Mouse (Mus musculus) spleen, adult 18-20 months (tissue): Measurements from ENCODE around the gene Shc4.

Experiments
- DNase-seq, 2 experiments: peaks; one replicate each; pipeline ENCODE4 v3.0.0; 2022; ENCODE audit warnings: mixed read lengths in 2 of 2

Gene Shc4

DNA sequence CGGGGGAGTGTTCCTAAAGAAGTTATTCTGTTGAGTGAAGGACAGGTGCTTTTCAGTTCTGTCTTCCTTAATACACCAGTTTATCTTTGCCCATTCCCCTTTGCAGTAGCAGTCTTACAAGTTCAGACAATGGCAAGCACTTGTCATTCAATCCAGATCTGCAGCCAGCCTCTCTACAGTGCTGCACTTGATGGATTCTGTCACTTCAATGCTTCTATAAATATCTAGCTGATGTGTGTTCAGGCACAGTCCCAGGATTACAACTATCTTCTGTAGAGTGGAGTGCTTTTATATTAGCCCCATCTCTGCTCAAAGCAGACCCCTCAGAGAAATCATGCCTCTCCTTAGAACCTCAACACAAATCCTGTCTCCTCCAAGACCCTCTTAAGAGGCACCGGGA, 93.9 kb downstream of the Shc4 start:
- no peak for DNase-seq

DNA sequence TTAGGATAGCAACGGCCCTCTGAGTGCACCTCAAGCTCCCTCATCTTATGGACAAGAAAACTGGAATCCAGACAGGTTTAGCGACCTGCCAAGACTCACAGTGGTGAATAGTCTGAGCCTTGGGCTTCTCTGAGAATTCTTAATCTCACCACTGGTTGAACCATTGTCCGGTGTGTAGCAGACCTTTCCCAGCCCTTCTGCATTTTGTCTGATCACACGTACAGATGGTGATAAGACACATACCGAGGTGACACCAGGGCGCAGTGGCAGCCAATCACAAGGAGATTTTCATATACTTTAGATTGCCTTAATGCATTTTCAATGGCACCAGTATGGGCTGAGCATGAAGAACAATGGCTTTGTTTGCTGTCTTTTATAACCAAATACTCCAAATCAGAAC, 95.5 kb downstream of the Shc4 start:
- no peak for DNase-seq

DNA sequence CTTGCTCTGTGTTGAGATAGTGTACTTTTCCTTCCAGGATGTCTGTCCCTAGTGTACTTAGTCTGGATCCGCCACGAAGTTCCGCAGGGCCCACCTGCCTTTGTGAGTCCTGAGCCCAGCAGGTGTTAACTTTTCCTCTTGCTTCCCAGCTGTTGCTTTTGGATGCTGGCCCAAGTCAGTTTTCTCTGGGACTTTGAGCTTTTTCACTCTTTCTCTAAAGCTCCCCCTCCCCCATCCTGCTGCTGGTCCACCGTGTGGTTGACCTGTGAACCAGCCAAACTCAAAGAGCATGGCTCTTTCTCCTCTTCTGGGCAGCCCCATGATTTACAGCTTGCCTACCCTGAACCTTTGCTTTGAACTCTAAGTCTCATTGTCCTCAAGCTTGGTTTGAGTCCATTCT, 97.4 kb downstream of the Shc4 start:
- no peak for DNase-seq

DNA sequence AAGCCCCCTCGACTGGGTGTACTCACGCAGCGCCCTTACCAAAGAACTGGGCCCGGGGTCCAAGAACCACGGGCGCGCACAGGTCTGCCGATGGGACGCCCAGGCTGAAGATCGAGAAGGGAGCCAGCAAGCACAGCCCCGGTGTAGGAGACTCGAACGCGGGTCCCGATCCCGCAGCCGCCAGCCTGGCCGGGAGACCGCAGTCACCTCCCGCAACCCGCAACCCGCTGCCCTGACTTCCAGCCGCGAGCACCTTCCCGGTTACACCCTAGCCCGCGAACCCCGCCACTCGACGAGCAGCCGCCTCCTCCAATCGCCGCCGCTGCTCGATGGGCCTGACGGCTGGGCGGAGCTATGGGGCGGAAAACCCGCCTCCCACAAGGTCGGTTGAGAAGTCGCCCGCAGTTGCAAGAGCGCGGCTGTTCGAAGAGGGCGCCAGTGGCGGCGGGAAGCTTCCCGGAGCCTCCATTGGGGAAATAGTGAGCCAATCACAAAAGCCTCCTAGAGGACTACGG, 99.1 kb downstream of the Shc4 start, which contains the start of gene Cep152:
Gene Cep152, minus strand, starts transcription at position 277 of the 515 bp plus-strand sequence.
- DNase-seq, result peak; percentile 93 to 96

DNA sequence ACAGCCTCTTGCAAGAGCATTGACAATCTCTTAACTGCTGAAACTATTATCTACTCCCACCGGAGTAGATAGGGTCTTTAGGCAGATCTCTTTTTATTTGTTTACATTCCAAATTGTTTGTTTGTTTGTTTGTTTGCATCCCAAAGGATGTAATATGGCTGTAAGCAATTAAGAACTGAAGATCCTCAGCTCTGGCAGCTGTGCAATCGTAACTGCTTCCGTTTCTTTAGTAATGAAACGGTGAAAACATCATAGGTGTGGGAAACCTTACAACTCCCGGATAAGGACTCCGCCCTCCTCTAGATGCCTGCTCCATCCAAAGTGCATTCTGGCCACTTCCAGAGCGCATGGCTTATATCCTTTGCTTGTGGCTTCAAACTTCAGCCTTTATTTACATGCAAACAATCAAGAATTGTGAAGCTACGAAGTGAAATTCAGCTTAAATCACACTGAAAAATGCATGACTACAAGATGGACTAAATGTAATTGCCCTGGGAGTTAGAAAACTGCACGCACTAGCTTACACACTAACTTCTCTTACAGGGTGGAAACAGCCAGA, 99.7 kb downstream of the Shc4 start:
- DNase-seq, result no peak

DNA sequence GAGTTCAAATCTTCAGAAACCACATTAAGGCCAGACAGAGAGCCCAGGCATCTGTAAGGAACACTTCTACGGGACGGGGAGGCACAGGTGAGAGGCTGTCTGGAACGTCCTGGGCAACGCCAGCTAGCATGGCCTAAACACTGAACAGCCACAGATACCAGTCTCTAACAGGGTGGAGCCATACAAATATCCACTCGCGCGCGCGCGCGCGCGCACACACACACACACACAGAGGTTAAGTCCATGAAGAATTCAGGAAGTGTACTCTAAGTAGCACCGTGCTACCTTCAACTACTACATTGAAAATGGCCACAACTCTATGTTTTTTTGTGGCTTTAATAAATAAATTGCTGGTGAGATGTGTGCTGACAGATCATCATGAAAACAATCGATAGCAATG, 100.7 kb downstream of the Shc4 start:
- DNase-seq, result no peak

DNA sequence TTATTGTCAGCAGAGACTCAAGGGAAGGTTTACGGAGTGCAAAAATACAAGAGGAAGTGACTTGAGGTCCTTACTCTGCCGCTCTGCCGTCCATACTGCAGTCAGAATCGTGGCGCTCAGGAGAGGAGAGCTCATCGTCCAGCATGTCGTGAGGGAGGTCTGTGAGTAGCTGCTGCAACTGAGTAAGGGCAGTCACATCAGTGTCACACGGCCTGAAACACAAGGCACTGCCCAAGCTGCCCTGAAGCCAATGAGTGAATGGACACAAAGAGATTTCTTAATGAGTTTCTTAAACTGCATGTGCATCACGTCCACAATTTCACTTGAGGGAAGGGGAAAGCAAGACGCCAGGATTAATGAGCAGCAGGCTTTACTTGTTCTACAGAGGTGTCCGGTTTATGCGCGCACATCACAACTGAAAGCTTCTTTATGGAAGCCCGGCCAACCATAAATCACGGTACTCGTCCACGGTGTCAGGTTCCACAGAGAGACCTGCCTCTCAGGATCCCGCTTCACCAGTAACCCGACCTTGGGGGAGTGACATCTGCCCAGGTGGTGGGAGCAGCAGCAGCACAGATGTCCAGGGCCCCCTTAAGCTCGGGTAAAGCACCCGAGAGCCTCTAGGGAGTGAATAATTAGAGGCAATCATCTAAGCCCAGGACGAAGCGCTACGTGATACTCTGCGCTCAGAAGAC, 103.6 kb downstream of the Shc4 start:
- DNase-seq, result no peak

DNA sequence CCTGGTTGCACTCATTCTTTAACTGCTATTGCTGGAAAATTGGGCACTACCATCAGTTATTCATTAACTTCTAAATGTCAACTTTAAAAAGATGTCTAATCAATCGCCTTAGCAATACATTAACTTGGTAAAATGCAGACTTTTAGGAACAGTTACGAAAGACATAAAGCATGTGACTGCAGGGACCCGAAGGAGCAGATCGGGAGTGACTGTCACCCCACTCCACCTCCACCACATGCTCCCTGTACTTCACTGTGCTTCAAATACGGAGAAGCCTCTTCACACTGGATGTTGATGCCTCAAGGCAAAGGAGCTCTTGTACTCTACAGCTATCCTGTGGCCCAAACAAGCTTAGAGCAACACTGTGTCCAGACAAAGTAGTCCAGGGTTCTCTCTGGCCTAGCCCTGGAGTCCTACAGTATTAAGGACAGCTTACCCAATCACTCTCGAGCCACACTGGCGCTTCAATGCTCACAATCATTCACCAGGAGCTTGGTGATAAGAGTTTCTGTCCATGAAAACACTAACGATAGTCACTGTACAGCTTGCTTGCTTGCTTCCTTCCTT, 108.0 kb downstream of the Shc4 start:
- no peak for DNase-seq

DNA sequence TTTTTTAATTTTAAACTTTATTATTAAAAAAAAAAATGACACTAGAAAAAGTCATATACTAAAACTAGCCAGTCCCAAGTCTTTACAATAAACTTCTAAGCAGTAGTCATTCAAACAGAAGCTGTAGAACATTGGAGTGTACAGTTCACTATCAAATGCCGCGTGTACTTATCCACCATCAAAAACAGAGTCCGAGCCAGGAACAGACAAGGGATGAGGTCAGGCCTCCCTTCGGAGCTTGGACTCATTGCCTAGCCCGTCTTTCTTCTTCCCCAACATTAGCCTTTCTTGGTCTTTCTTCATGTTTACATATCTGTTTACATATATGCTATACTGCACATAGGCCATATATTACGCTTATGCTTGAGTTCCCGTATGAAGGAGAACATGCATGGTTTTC, 108.5 kb downstream of the Shc4 start:
- DNase-seq, result no peak

DNA sequence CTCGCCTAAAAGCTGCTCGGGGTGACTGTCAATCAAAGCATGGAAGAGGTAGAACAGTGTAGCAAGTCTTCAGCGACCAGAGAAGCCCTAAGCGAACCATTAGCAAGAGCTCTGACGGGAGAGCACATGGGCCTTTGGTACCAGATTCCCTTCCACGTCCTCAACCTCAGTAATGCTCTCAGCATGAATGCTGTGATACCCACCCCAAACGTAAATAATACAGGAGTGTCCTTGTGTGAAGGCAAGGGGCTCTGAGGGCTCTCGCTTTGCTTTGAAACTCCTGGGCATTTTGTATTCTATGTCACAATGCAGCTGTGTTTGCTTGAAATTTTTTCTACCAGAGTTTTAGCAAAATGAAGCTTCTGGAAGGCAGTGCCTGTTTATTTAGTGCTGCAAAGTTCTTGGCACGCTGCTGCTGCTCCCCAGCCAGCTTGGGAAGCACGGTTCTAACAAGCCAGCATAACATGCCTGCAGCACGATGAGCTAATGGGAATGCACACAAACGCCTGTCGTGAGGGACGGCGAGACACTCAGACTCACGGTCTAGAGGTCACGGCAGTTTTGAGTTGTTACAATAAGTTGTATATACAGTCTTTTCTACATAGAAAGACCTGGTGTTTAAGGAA, 117.6 kb downstream of the Shc4 start:
- no peak for DNase-seq

DNA sequence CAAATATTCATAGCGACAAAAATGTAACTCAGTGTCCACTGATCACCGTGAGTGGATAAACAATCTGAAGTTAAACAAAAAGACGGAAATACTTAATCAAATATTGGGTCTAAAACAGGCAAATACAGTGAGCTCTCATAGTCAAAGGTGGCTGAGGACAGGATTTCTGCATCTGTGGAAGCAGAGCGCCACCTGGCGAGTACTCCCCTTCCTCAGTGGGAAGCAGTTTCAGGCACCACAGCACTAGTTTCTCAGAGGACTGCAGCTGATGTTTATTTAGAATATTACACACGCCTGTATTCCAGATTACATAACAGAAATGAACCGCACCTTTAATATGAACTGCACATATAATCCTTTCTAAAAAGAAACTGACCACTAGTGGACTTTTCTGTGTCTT, 119.3 kb downstream of the Shc4 start:
- DNase-seq, result peak in 1 of 2 experiments; percentile 19

DNA sequence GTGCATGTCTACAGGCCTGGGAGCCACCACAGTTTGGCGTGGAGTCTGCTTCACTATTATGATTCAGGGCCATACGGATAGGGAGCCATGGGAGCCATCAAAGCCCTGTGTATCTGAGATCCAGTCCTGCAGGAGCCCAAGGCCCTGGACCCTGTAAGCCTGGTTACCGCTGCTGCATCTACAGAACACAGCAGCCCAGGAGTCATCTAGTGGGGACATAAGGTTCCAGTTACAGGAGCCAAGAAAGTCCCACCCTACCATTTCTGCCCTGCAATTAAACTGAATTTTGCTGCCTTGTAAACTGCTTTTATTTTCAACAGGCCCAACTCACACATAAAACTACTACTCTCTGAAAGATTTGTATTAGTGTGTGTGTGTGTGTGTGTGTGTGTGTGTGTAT, 121.0 kb downstream of the Shc4 start:
- no peak for DNase-seq

DNA sequence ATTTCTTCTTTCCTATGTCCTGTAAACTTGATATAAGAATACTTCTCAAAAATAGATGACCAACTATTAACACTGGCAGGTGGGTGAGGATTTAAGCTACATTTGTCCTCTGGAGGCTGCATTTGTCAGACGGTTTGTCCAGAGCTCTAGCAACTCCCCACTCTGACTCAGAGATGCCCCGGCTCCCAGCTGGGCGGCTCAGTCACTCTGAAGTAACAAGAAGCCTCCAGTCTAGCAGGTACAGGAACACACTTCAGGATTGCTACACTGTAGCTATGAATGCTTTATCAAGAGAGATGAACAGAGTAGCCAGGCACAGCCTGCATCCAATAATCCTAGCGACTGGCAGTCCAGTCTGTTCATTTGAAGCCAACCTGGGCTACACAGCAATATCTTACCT, 125.0 kb downstream of the Shc4 start:
- DNase-seq, result no peak

DNA sequence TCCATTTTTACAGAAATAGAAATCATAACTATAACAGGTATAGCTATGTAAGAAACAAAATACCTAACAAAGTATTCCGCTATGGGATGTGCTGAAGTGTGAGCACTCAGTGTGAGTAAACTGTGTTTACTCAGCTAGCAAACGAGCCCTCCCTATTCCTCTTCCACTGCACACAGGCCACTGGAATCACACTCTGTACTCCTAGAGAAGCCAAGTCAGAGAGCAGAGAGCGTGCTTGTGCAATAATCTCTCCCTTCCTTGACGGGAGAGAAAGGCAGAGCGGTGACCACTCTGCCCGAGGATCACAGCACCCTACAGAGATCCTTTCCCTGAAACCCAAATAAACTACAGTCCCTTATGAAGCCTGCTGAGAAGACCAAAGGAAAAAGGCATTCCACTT, 125.7 kb downstream of the Shc4 start:
- no peak for DNase-seq

DNA sequence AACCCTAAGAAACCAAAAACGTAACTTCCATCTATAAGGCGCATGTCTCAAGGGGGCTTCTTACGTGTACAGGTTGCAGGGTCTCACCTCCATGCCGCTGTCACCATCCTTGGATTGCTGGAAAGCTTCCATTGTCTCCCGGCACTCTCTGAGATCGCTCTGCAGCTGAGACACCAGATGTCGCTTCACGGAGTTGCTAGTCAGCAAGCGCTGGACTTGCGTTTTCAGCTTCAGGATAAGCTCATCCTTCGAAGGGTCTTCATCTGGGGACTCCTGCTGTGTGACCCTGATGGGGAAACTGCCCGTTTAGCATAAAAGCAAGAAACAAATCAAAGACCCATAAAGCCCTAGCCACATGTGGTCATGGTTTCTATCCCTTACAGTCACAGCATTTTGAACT, 129.2 kb downstream of the Shc4 start:
- DNase-seq, result no peak

DNA sequence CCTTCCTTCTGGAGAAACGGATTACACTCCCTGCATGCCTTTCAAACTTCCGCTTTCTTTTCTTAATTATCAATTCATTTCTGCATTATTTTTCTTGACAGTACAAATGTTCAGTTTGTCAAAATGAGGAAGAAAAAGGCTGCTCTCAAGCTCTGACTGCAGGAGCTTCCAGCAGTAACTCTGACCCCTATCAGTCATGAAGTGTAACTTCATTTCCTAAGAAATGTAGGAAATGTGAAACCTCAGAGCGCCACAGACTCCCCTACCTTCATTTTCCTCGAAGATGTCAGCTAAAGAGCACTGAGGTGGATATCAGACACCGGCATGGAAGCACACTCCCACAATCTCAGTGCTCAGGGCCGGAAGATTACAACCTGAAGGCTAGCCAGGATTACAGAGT, 129.9 kb downstream of the Shc4 start:
- DNase-seq, result no peak

DNA sequence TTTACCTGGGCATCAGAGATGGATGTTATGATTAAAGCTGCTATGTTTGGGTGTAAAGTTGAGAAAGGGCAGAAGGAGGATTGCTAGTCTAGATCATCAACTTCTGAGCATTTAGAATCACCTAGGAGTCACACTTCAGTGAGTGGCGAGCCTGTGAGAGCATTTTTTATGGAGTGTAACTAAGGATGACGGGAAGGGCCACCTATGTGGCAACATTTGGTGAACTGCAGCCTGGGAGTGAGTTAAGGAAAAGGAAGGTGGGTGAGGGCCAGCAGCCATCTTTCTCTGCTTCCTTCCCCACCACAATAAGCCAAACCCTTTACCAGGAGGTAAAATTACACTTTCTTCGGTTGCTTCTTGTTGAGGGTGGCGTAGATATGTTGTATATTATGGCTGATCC, 132.1 kb downstream of the Shc4 start:
- no peak for DNase-seq

DNA sequence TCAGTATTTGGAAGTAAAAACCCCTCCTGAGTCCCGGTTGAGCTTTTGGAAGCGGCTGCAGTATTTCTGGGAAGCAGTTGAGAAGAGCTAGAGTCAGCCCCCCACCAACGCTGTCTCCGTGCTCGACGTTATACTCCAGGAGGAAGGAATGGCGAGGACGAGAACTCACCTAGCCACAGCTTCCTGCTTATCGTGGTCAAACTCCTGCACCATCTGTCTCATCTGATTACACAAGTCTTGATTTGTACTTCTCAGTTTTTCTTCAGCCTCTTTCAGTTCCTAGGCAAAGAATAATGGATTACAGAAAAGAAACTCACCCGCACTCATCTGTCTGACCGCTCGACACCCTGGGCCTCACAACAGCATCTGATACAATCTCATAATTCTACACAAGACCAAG, 134.7 kb downstream of the Shc4 start:
- DNase-seq, result no peak

DNA sequence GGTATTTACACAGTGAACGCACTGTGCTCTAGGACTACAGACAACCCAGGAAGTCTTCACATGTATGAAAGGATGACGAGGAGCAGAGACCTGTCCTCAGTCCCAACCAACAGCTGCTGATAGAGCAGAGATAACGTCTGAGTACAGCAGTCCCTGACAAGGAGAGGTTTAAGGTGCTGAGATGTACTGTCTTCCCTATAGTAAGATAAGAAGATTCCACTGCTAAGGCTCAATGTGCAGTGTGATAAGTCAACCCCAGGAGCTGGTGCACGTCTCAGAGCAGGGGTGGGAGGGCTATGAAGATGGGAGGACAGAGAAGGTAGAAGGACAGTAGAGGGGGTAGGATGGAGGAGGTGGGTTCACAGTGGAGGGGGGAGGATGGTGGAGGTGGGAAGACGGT, 142.9 kb downstream of the Shc4 start:
- no peak for DNase-seq

DNA sequence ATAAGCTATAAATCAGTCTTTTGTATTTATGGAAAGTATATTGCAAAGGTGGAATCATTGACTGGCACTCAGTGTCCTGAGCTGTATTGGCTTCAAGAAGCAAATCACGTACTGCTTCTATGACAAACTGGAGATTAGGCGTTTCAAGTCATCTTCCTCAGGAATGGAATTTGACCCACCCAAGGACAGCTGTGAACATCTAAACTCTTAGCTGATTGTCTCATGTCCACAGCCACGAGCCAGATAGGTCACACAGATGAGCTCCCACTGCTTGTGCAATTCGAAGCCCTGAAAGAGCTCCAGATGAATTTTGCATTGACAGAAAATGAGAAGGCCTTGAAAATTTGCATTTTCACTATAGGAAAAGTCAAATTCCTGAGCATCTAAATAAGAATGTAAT, 146.3 kb downstream of the Shc4 start:
- DNase-seq, result no peak
